Mouse (Mus musculus) limb, embryonic 14.5 days (tissue): ENCODE results near the gene AW011738. TPM values are rescaled to one million over a fixed set of nuclear protein-coding genes. Genes with fewer than 3 reads are reported as not detected.
A peak's percentile ranks its signal among the peaks of the same experiment; 100 is the strongest.

Experiments
- ATAC-seq: fragments of 200-750 bp; cut with Nextera tagmentation; 2 replicates; pipeline ENCODE4 v1.8.0; 2017; ENCODE audit warnings: low read depth, moderate number of reproducible peaks, moderate TSS enrichment; ENCODE audit not compliant: low FRiP score
- DNase-seq: peaks from one replicate; pipeline ENCODE4 v3.0.0-alpha.2; 2015; ENCODE audit warnings: low spot score
- H3K27ac ChIP-seq: fragments of 300-500 bp; sonication (generic); replicated peaks from 2 replicates; pipeline ENCODE4 v1.5.1; 2014; ENCODE audit warnings: low read depth, mild to moderate bottlenecking, low read length, moderate library complexity, mixed read lengths
- H3K27me3 ChIP-seq: fragments of 300-500 bp; sonication (generic); 2 replicates; pipeline ENCODE4 v1.6.1; 2014; ENCODE audit warnings: low read length, mixed read lengths; ENCODE audit not compliant: control insufficient read depth, insufficient read depth
- H3K36me3 ChIP-seq: fragments of 300-500 bp; sonication (generic); 2 replicates; pipeline ENCODE4 v1.6.1; 2014; ENCODE audit warnings: mild to moderate bottlenecking, low read length, moderate library complexity, mixed read lengths; ENCODE audit not compliant: control insufficient read depth, insufficient read depth
- H3K4me1 ChIP-seq: fragments of 300-500 bp; sonication (generic); 2 replicates; pipeline ENCODE4 v1.6.1; 2014; ENCODE audit warnings: antibody characterized with exemption, low read length, mixed read lengths; ENCODE audit not compliant: control insufficient read depth, insufficient read depth
- H3K4me2 ChIP-seq: fragments of 300-500 bp; sonication (generic); replicated peaks from 2 replicates; pipeline ENCODE4 v1.6.1; 2014; ENCODE audit warnings: low read depth, mild to moderate bottlenecking, low read length, moderate library complexity; ENCODE audit not compliant: severe bottlenecking
- H3K4me3 ChIP-seq: fragments of 300-500 bp; sonication (generic); replicated peaks from 2 replicates; pipeline ENCODE4 v1.5.1; 2014; ENCODE audit warnings: low read length
- H3K9ac ChIP-seq: fragments of 300-500 bp; sonication (generic); 2 replicates; pipeline ENCODE4 v1.6.1; 2014; ENCODE audit warnings: mild to moderate bottlenecking, low read depth, low read length, moderate library complexity; ENCODE audit not compliant: severe bottlenecking
- H3K9me3 ChIP-seq: fragments of 300-500 bp; sonication (generic); 2 replicates; pipeline ENCODE4 v1.6.1; 2016; ENCODE audit warnings: low read length; ENCODE audit not compliant: control insufficient read depth
- POLR2A ChIP-seq: fragments of 200-500 bp; IDR thresholded peaks from 2 replicates; pipeline ENCODE4 v1.8.0; 2012; ENCODE audit warnings: inconsistent platforms, mild to moderate bottlenecking, moderate library complexity, borderline replicate concordance; ENCODE audit not compliant: insufficient read depth, insufficient read length; ENCODE audit errors: extremely low read depth
- WGBS: fragments of 180-500 bp; shearing (Covaris S2); extraction: QIAGEN DNeasy Blood & Tissue Kit; methylation state at CpG from one replicate; pipeline ENCODE4 v1.1.7; 2014; 5-methylcytosine and 5-hydroxymethylcytosine counted together
- polyA plus RNA-seq, 2 experiments: library from polyadenylated mRNA; depleted of rRNA in 1 of 2; stranded (reverse) in 1 of 2; unstranded in 1 of 2; fragments of >200 nt; fragmentation: Nextera tagmentation in 1 of 2; extraction: Ambion mirVana in 1 of 2; gene quantifications; 2 replicates each; pipeline versions ENCODE4 v1.2.1 to v1.2.3; 2012 to 2014

AW011738 gene
- polyA plus RNA-seq, 2 experiments: 1.4 to 2.4 TPM

DNA sequence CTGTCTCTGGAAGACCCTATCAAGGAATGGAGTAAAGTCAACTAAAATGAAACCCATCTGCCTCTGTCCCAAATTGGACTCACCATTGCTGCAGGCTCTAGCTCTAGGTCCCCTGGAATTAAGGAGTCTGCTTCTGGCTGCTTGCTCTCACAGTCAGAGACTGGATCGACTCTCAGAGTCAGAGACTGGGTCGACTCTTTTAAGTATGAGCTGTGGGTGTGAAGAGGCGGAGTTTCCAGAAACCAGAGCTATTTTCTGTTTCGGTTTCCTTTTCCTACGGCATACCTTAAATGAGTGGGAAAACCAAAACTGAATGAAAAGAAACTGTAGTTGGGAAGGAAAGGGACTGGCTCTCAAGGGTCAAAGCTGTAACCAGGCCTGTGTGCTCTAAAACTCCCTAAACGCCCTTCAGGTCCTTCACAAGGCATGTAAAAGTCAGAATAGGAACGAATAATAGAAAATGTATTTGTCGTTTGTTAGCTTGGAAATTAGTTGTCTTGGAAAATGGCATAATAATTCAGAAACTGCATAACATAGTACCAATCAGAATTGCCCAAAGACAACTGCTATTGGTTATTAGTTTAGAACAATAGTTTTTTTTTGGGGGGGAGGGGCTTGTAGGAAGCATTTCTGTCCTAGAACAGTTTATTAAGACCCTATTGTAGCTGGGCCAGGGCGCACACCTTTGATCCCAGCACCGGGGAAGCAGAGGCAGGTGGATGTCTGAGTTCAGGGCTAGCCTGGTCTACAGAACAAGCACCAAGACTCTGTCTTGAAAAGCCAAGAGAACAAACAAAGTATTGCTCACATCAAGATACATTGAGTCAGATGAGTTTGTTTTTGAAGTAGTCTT, 2.3 kb upstream of the AW011738 start, which contains the start of gene Isg15:
Isg15 (minus strand) TSS at position 196 of the 853 bp plus-strand sequence.
- ATAC-seq (no peak), DNase-seq (peak; percentile 20)
- no peak for TF ChIP-seq POLR2A
- H3K9me3 ChIP-seq: no peaks in the 10 kb centered on the region
- peaks cover 22% of the 10 kb centered on the region for H3K27me3 ChIP-seq
- no peak within 1 kb of the TSS for H3K4me2 ChIP-seq
- peaks cover 4% of the 10 kb centered on the region for H3K4me1 ChIP-seq
- no peak within 1 kb of the TSS for H3K27ac ChIP-seq
- no peak within 1 kb of the TSS for H3K4me3 ChIP-seq
- no peak within 1 kb of the TSS for H3K9ac ChIP-seq
- no peaks in the 10 kb centered on the region for H3K36me3 ChIP-seq
- 50% methylated on average over 10 of the region's 10 CpGs for WGBS

GRCm38 (mm10) chr4:156202462-156202893, 626 bp upstream of the AW011738 start:
- DNase-seq (no peak), ATAC-seq (no peak)
- peaks cover 22% of the 10 kb centered on the region for H3K27me3 ChIP-seq
- H3K9me3 ChIP-seq: no peaks in the 10 kb centered on the region
- no peak for TF ChIP-seq POLR2A
- no peaks in the 10 kb centered on the region; the same call in none of the 2 replicates for H3K4me1 ChIP-seq
- H3K4me2 ChIP-seq: peak overlapping the region; percentile 98
- WGBS: 39% methylated on average over 12 of the region's 12 CpGs
- H3K4me3 ChIP-seq: peak overlapping the region; percentile 52
- no peaks in the 10 kb centered on the region for H3K36me3 ChIP-seq
- H3K9ac ChIP-seq: peak overlapping the region; percentile 55; the same call in 1 of the 2 replicates
- H3K27ac ChIP-seq: no peak overlapping the region

DNA sequence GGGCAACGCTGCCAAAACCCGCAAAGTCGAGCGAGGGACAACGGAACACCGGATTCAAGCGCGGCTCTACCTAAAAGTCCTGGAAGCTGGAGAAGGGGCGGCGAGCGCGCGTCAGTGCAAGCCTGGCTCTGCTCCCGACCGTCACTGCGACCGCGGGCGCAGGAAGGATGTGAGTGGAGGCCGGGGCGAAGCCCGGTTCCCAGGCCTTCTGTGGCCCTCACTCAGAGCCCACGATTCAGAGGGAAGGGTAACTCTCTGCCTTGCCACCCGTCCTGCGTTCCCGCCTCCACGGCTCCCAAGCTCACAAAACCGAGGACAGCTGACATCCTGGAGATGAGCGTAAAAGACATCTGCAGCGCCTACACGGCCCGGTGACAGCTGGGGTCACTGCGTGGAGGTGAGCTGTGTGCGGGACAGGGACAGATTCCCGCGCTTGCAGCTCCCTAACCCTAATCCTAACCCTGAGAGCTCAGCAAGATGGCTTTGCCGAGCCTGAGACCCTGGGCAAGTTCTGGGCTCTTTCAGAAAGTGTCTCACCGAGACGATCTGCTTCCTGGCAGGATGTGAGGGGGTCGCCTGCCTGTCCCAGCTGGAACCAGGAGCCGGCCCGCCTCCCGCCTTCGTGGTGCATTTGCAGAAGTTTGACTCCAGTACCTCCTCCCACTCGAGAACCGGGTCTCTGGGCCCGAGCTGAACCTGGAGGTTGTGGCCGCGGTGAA, 468 bp downstream of the AW011738 start:
- no peaks in the 10 kb centered on the region; the same call in none of the 2 replicates for H3K4me1 ChIP-seq
- no peak for TF ChIP-seq POLR2A
- under 1% methylated on average over 49 of the region's 49 CpGs for WGBS
- no peak overlapping the region for H3K27ac ChIP-seq
- peak overlapping the region; percentile 98 for H3K4me2 ChIP-seq
- peaks cover 22% of the 10 kb centered on the region for H3K27me3 ChIP-seq
- H3K9ac ChIP-seq: peak overlapping the region; percentile 55
- no peaks in the 10 kb centered on the region for H3K36me3 ChIP-seq
- H3K9me3 ChIP-seq: no peaks in the 10 kb centered on the region
- DNase-seq (no peak), ATAC-seq (peak; percentile 17; the same call in 1 of the 2 replicates)
- peak overlapping the region; percentile 52 for H3K4me3 ChIP-seq

GRCm38 (mm10) chr4:156208872-156209271, 5.8 kb downstream of the AW011738 start:
- ATAC-seq (no peak), DNase-seq (no peak)
- Histone ChIP-seq H3K9ac (no peak overlapping the region), H3K4me1 (no peaks in the 10 kb centered on the region), H3K4me2 (no peak overlapping the region), H3K27ac (no peak overlapping the region), H3K27me3 (peaks cover 10% of the 10 kb centered on the region; the same call in 1 of the 2 replicates), H3K4me3 (no peak overlapping the region), H3K36me3 (no peaks in the 10 kb centered on the region), H3K9me3 (no peaks in the 10 kb centered on the region)
- WGBS: 84% methylated on average over 4 of the region's 4 CpGs
- no peak for TF ChIP-seq POLR2A

GRCm38 (mm10) chr4:156209963-156210635, 7.0 kb downstream of the AW011738 start:
- Histone ChIP-seq H3K27ac (no peak overlapping the region), H3K4me2 (no peak overlapping the region), H3K4me1 (no peaks in the 10 kb centered on the region), H3K27me3 (no peaks in the 10 kb centered on the region), H3K4me3 (no peak overlapping the region), H3K9me3 (no peaks in the 10 kb centered on the region), H3K9ac (no peak overlapping the region), H3K36me3 (no peaks in the 10 kb centered on the region)
- ATAC-seq (no peak), DNase-seq (no peak)
- no peak for TF ChIP-seq POLR2A
- 72% methylated on average over 13 of the region's 13 CpGs for WGBS
